18 mouse cellular contexts compared by ENCODE assay signal in genomic region chr16:52179839-52180238, GRCm38 (mm10).
"Had no signal": no experiment of that assay in that cellular context is flagged by ENCODE, and none has a peak within 500 bp of the region (broad histone marks: within the 10 kb centered on the region; RNA-seq: fewer than 3 reads in every experiment).

No protein-coding gene starts in this region.

- H3K27me3 ChIP-seq: limb, embryonic 12.5 days; liver, embryonic 13.5 days; lung, embryonic 15.5 days; megakaryocyte, embryonic 14.5 days; midbrain, embryonic 15.5 days; neural tube, embryonic 12.5 days had no signal

- H3K36me3 ChIP-seq: liver, embryonic 13.5 days had no signal

- H3K9ac ChIP-seq: limb, embryonic 12.5 days; liver, embryonic 13.5 days; liver, postnatal 0 days; lung, embryonic 15.5 days; midbrain, embryonic 15.5 days; neural tube, embryonic 12.5 days had no signal

- H3K4me3 ChIP-seq: layer of hippocampus, adult 2 months; limb, embryonic 12.5 days; liver, embryonic 13.5 days; lung, embryonic 15.5 days; megakaryocyte, embryonic 14.5 days; midbrain, embryonic 15.5 days; neural tube, embryonic 12.5 days had no signal

- H3K4me1 ChIP-seq: limb, embryonic 12.5 days; liver, embryonic 13.5 days; lung, embryonic 15.5 days; midbrain, embryonic 15.5 days; neural tube, embryonic 12.5 days had no signal

- DNase-seq: kidney, postnatal 4 days; liver; liver, embryonic 13.5 days; liver, postnatal 0 days; lung, postnatal 14 days; retina, postnatal 1 day; right cerebral cortex, postnatal 4 days; spleen, adult 18-20 months; thymus, adult 18-20 months; thymus, postnatal 14 days had no signal

- H3K4me2 ChIP-seq: limb, embryonic 12.5 days; liver, embryonic 13.5 days; lung, embryonic 15.5 days; midbrain, embryonic 11.5 days; midbrain, embryonic 15.5 days; neural tube, embryonic 12.5 days had no signal

- ATAC-seq: liver, postnatal 0 days; midbrain, embryonic 15.5 days had no signal

- H3K27ac ChIP-seq: layer of hippocampus, adult 2 months; limb, embryonic 12.5 days; liver, embryonic 13.5 days; lung, embryonic 15.5 days; macrophage; midbrain, embryonic 15.5 days; neural tube, embryonic 12.5 days had no signal

- H3K9me3 ChIP-seq: limb, embryonic 12.5 days; liver, embryonic 13.5 days; lung, embryonic 15.5 days; megakaryocyte, embryonic 14.5 days; midbrain, embryonic 15.5 days; neural tube, embryonic 12.5 days had no signal
